Mouse (Mus musculus) stomach, postnatal 0 days (tissue): ENCODE measurements around the gene Atp2b1.

Source experiments
- CTCF ChIP-seq: IDR thresholded peaks from 2 replicates; pipeline ENCODE4 v1.5.1; 2016; ENCODE audit warnings: antibody characterized with exemption, low read depth, mild to moderate bottlenecking, moderate library complexity
- EP300 ChIP-seq: optimal IDR thresholded peaks from 2 replicates; pipeline ENCODE3; 2016; ENCODE audit warnings: antibody characterized with exemption

GRCm38 (mm10) chr10:98868351-98868908 lies 45.8 kb upstream of the Atp2b1 start:
- TF ChIP-seq CTCF, result no peak
- no peak for TF ChIP-seq EP300
